Mouse (Mus musculus) MEL (cell line): Measurements from ENCODE around the gene Tmem116.
A peak's percentile ranks its signal among the peaks of the same experiment; 100 is the strongest.

Experiments
- CTCF ChIP-seq, 3 experiments: IDR thresholded peaks in 2 of 3; conservative IDR thresholded peaks in 1 of 3; 2 replicates each; pipeline ENCODE4 v1.5.1; 2011 to 2012; ENCODE audit warnings: low read length in 3 of 3, low read depth in 2 of 3, mild to moderate bottlenecking in 2 of 3, improper control_type of control experiment in 1 of 3, inconsistent platforms in 1 of 3, mixed read lengths in 1 of 3, moderate library complexity in 1 of 3; ENCODE audit not compliant: control insufficient read depth in 1 of 3, insufficient read depth in 1 of 3, poor library complexity in 1 of 3, severe bottlenecking in 1 of 3
- EP300 ChIP-seq, 2 experiments: IDR thresholded peaks; 2 replicates each; pipeline ENCODE4 v1.6.1; 2011; ENCODE audit warnings: improper control_type of control experiment in 2 of 2, low read length in 2 of 2, low read depth in 1 of 2, mild to moderate bottlenecking in 1 of 2
- JUND ChIP-seq: IDR thresholded peaks from 2 replicates; pipeline ENCODE4 v1.6.1; 2011; ENCODE audit warnings: low read depth, mild to moderate bottlenecking, improper control_type of control experiment, low read length

DNA sequence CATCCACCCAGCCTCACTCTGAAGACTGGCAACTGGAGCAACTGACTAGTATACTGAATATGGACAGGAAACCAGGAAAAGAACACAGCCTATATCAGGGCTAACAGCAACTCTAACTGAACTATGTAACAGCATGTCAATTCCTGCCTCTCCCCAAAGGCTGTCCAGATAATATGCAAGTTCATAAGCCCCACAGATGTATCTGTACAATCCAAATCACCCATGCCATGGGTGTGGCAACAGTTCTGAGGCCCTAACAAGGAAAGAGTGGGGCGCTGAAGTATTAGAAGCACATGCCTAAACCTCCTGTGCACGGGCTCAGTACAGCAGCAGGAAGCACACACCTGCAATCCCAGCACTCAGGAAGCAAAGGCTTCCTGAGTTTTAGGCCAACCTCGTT is 83.4 kb downstream of the Tmem116 start:
- TF ChIP-seq CTCF (IDR thresholded peaks at IDR 0.05 in 2 of 3, conservative IDR thresholded peaks at IDR 0.05 in 1 of 3; ENCODE audit: control insufficient read depth in 1 of 3, insufficient read depth in 1 of 3, low read depth in 2 of 3, low read length in 3 of 3, poor library complexity in 1 of 3, severe bottlenecking in 1 of 3): no peak
- no peak for TF ChIP-seq JUND
- peak in 1 of 2 experiments; percentile 16; a peak in 1 of 4 replicates for TF ChIP-seq EP300 (IDR thresholded peaks at IDR 0.05; ENCODE audit: low read depth in 1 of 2, low read length in 2 of 2)
